Mouse (Mus musculus) spleen, adult 2 months (tissue): ENCODE results near the gene Rasal2.

Experiments used
- CTCF ChIP-seq: fragments of 200-500 bp; IDR thresholded peaks from 2 replicates; pipeline ENCODE4 v1.5.1; 2011; ENCODE audit warnings: mild to moderate bottlenecking, inconsistent platforms; ENCODE audit not compliant: insufficient read depth, insufficient read length, insufficient replicate concordance; ENCODE audit errors: extremely low read depth
- POLR2A ChIP-seq: fragments of 200-500 bp; IDR thresholded peaks from 2 replicates; pipeline ENCODE4 v1.6.1; 2011; ENCODE audit warnings: low read depth, low read length, inconsistent platforms

GRCm38 (mm10) chr1:157415771-157416170, 3.4 kb upstream of the Rasal2 start:
- TF ChIP-seq POLR2A (no peak), CTCF (no peak)
